8 mouse cellular contexts compared by ENCODE assay signal in genomic region chr14:105500966-105501741, GRCm38 (mm10).
DNase-seq lines count a peak whose midpoint lies in the region; ATAC-seq and TF ChIP-seq lines count a peak whose summit lies in the region.

No protein-coding gene starts in this region.

- no peak overlapping the region for H3K27ac ChIP-seq in heart, embryonic 11.5 days (ENCODE audit: low read depth, low read length)
- peak overlapping the region; percentile 84 for H3K27ac ChIP-seq in hindbrain, embryonic 10.5 days
- no peak overlapping the region for H3K27ac ChIP-seq in limb, embryonic 14.5 days (replicated peaks; ENCODE audit: low read depth, low read length)

- no peak overlapping the region for H3K4me3 ChIP-seq in heart, embryonic 11.5 days (ENCODE audit: low read depth, low read length)
- peak overlapping the region; percentile 31 for H3K4me3 ChIP-seq in hindbrain, embryonic 10.5 days
- H3K4me3 ChIP-seq in limb, embryonic 14.5 days (replicated peaks; ENCODE audit: low read length), result peak overlapping the region; percentile 8; the same call in 1 of the 2 replicates

- peak overlapping the region; percentile 48 for H3K4me2 ChIP-seq in heart, embryonic 11.5 days
- peak overlapping the region; percentile 32 for H3K4me2 ChIP-seq in limb, embryonic 14.5 days (replicated peaks; ENCODE audit: low read depth, low read length, severe bottlenecking)

- no peak for ATAC-seq in heart, embryonic 11.5 days (replicated peaks; ENCODE audit: insufficient number of reproducible peaks, low FRiP score, low TSS enrichment)
- peak; percentile 26; the same call in 1 of the 2 replicates for ATAC-seq in common myeloid progenitor, adult 5-6 weeks (replicated peaks; ENCODE audit: low read depth, poor library complexity, severe bottlenecking)
- no peak for ATAC-seq in limb, embryonic 14.5 days (ENCODE audit: low FRiP score, low read depth)
- ATAC-seq in monocyte, adult 5-6 weeks (replicated peaks; ENCODE audit: insufficient number of reproducible peaks, low FRiP score, low TSS enrichment, poor library complexity, severe bottlenecking), result no peak

- 13% methylated on average over 21 of the region's 21 CpGs for whole genome bisulfite sequencing in heart, embryonic 11.5 days (ENCODE audit: insufficient replicate concordance)
- 5% methylated on average over 21 of the region's 21 CpGs for WGBS in hindbrain, embryonic 10.5 days
- 13% methylated on average over 21 of the region's 21 CpGs for WGBS in limb, embryonic 14.5 days

- intact Hi-C loops in heart, postnatal 36 days (cut with DNase I), result loop anchor here (5.0 kb wide), 1 partner anchor 226 kb away; no protein-coding TSS in a partner anchor

- no peaks in the 10 kb centered on the region for H3K36me3 ChIP-seq in heart, embryonic 11.5 days (ENCODE audit: control insufficient read depth, insufficient read depth, low read length)
- no peaks in the 10 kb centered on the region for H3K36me3 ChIP-seq in hindbrain, embryonic 10.5 days
- no peaks in the 10 kb centered on the region for H3K36me3 ChIP-seq in limb, embryonic 14.5 days (ENCODE audit: control insufficient read depth, insufficient read depth, low read length)

- no peaks in the 10 kb centered on the region for H3K9me3 ChIP-seq in heart, embryonic 11.5 days (replicated peaks; ENCODE audit: control insufficient read depth, low read length)
- no peaks in the 10 kb centered on the region for H3K9me3 ChIP-seq in hindbrain, embryonic 10.5 days
- H3K9me3 ChIP-seq in limb, embryonic 14.5 days (ENCODE audit: control insufficient read depth, low read length), result no peaks in the 10 kb centered on the region

- H3K9ac ChIP-seq in heart, embryonic 11.5 days (ENCODE audit: low read depth, low read length), result no peak overlapping the region
- no peak overlapping the region for H3K9ac ChIP-seq in limb, embryonic 14.5 days (ENCODE audit: low read depth, low read length, severe bottlenecking)

- H3K27me3 ChIP-seq in heart, embryonic 11.5 days (ENCODE audit: control insufficient read depth, insufficient read depth, low read length), result no peaks in the 10 kb centered on the region; the same call in 1 of the 2 replicates
- peaks cover 16% of the 10 kb centered on the region for H3K27me3 ChIP-seq in hindbrain, embryonic 10.5 days (ENCODE audit: insufficient read depth, poor library complexity, severe bottlenecking)
- H3K27me3 ChIP-seq in limb, embryonic 14.5 days (ENCODE audit: control insufficient read depth, insufficient read depth, low read length), result peaks cover 10% of the 10 kb centered on the region; the same call in 1 of the 2 replicates

- DNase-seq in heart, postnatal 36 days, result no peak
- DNase-seq in hindbrain, embryonic 10.5 days (ENCODE audit: low spot score), result peak; percentile 53
- DNase-seq in limb, embryonic 14.5 days (ENCODE audit: low spot score), result no peak
- no peak for DNase-seq in thymus, postnatal 25 days
- DNase-seq in left cerebral cortex, adult 11 months (ENCODE audit: low spot score), result no peak

- H3K4me1 ChIP-seq in heart, embryonic 11.5 days (ENCODE audit: control insufficient read depth, insufficient read depth, low read length), result peaks cover 22% of the 10 kb centered on the region
- H3K4me1 ChIP-seq in hindbrain, embryonic 10.5 days (replicated peaks), result peaks cover 63% of the 10 kb centered on the region
- H3K4me1 ChIP-seq in limb, embryonic 14.5 days (ENCODE audit: control insufficient read depth, insufficient read depth, low read length), result peaks cover 32% of the 10 kb centered on the region

- TF ChIP-seq POLR2A in limb, embryonic 14.5 days (IDR thresholded peaks at IDR 0.05; ENCODE audit: borderline replicate concordance, extremely low read depth, insufficient read depth, insufficient read length), result no peak
